Mouse (Mus musculus) embryonic fibroblast, embryonic 13.5 days (primary cell): ENCODE data around the gene Nup93.

Experiments
- CTCF ChIP-seq: IDR thresholded peaks from 2 replicates; pipeline ENCODE4 v1.5.1; 2011; ENCODE audit warnings: mild to moderate bottlenecking, control low read depth, low read length, moderate library complexity, borderline replicate concordance; ENCODE audit not compliant: insufficient read depth
- POLR2A ChIP-seq: IDR thresholded peaks from 2 replicates; pipeline ENCODE4 v1.6.1; 2011; ENCODE audit warnings: low read depth, mild to moderate bottlenecking, control low read depth, low read length, moderate library complexity

DNA sequence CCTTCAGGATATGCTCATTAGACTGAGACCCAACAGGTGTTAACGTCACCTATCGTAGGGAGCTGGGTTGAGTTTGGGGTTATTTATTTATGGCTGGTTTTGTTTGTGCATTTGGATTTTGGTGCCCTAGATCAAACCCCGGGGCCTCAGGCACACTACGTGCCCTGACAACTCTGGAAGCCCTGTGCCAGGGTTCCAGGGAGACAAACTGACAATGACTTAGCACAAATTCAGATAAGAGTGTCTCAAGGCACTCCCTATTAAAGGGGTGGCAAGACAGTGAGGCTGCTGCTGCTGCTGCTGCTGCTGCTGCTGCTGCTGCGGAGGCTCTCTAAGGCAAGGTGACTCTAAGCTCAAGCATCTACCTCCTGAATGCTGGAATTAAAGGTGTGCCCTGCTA lies 44.8 kb upstream of the Nup93 start:
- TF ChIP-seq CTCF (no peak), POLR2A (no peak)
